Mouse (Mus musculus) kidney, adult 2 months (tissue): ENCODE data around the gene Pmvk.

ENCODE experiments used
- CTCF ChIP-seq: fragments of 200-500 bp; conservative IDR thresholded peaks from 2 replicates; pipeline ENCODE4 v1.5.1; 2011; ENCODE audit warnings: low read depth, mild to moderate bottlenecking, control low read depth, low read length, moderate library complexity, mixed read lengths; ENCODE audit not compliant: insufficient read depth, insufficient read length
- POLR2A ChIP-seq: fragments of 200-500 bp; IDR thresholded peaks from one replicate; pipeline ENCODE4 v1.6.1; 2011; ENCODE audit warnings: low read depth, low read length, control low read depth

DNA sequence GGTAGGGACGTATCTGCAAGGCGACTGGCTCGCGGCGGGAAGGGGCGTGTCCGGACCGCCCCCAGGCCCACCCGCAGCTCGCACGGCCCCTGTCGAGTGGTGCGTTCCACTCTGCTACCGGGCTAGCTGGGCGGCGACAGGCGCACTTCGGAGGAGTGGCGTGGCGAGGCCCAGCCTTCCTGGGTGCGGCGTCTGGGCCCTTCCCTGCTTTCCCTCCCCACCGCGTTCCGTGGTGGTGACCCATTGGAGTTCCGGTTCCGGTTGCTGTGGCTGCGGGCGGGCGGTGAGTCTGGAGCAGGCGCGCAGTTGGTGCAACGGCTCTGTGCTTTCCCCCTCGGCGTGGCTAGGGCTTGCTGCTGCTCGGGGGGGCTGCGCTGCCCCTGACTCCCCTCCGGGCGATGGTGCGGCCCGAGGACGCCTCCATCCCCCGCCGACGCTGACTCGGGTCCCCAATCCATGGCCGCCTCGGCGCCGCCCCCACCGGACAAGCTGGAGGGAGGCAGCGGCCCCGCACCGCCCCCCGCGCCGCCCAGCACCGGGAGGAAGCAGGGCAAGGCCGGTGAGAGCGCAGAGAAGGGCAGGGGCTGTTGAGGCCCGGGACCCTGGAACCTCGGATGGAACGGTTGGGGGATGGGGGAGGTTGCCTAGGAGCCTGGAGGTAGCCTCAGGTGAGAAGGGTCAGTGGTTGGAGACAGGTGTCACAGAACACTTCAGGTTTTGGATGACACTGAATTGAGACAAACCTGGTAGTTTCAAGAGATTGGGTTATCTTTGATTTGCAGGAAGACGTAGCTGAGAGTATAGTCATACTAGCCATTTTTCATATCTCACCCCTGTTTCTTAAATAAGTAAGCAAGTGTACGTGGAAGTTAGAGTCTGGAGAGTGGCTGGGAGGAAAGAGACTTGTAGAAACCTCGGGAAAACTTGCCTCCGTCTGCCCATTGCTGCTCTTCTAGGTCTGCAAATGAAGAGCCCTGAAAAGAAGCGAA, 23.9 kb upstream of the Pmvk start, which contains the start of gene Pygo2:
- TF ChIP-seq CTCF (no peak), POLR2A (peak; percentile 60)
